Mouse (Mus musculus): ENCODE results near the gene Secisbp2.

- no peak for TF ChIP-seq CTCF (IDR thresholded peaks at IDR 0.05; ENCODE audit: control insufficient read depth, insufficient read depth, low read length)
- no peak for TF ChIP-seq POLR2A (IDR thresholded peaks at IDR 0.05; ENCODE audit: borderline replicate concordance, control insufficient read depth, low read depth, low read length)
These were observed 67.8 kb downstream of the Secisbp2 start for GRCm38 (mm10) chr13:51719256-51719655.
